Mouse (Mus musculus) CH12.LX (cell line): ENCODE measurements around the gene Rpl36. TPM values are rescaled to one million over a fixed set of nuclear protein-coding genes. Genes with fewer than 3 reads are reported as not detected.

Experiments
- DNase-seq: peaks from one replicate; pipeline ENCODE4 v3.0.0-alpha.2; 2013; ENCODE audit errors: extremely low read depth
- H3K27ac ChIP-seq: 2 replicates; pipeline ENCODE4 v1.5.1; 2012; ENCODE audit warnings: low read depth, mild to moderate bottlenecking, control low read depth, moderate library complexity; ENCODE audit not compliant: insufficient read depth
- H3K27me3 ChIP-seq: replicated peaks from 2 replicates; pipeline ENCODE3; 2012; ENCODE audit warnings: inconsistent platforms
- H3K36me3 ChIP-seq, 2 experiments: replicated peaks in 1 of 2; 2 replicates each; pipeline versions ENCODE3 to v1.6.1; 2012; ENCODE audit warnings: inconsistent platforms in 1 of 2, low read length in 1 of 2, mild to moderate bottlenecking in 1 of 2, mixed read lengths in 1 of 2, moderate library complexity in 1 of 2; ENCODE audit not compliant: control insufficient read depth in 1 of 2, insufficient read depth in 1 of 2
- H3K4me1 ChIP-seq, 2 experiments: 2 replicates each; pipeline ENCODE4 v1.6.1; 2012; ENCODE audit warnings: inconsistent platforms in 1 of 2, moderate library complexity in 1 of 2; ENCODE audit not compliant: insufficient read depth in 2 of 2, control insufficient read depth in 1 of 2
- H3K4me2 ChIP-seq: 2 replicates; pipeline ENCODE4 v1.6.1; 2012; ENCODE audit warnings: low read depth, mild to moderate bottlenecking, control low read depth; ENCODE audit not compliant: poor library complexity, insufficient read depth, severe bottlenecking
- H3K4me3 ChIP-seq, 3 experiments: fragments of 150-350 bp in 1 of 3; sonication (generic) in 1 of 3; replicated peaks in 1 of 3; 2 replicates each; pipeline versions ENCODE3 to v1.5.1; 2011 to 2012; ENCODE audit warnings: low read depth in 2 of 3, low read length in 2 of 3, mild to moderate bottlenecking in 2 of 3, moderate library complexity in 2 of 3, control low read depth in 1 of 3, improper control_type of control experiment in 1 of 3, inconsistent platforms in 1 of 3, mixed read lengths in 1 of 3; ENCODE audit not compliant: poor library complexity in 1 of 3
- H3K79me2 ChIP-seq: replicated peaks from 2 replicates; pipeline ENCODE4 v1.6.1; 2012; ENCODE audit warnings: mild to moderate bottlenecking, moderate library complexity; ENCODE audit not compliant: control insufficient read depth, poor library complexity, insufficient read depth, severe bottlenecking; ENCODE audit errors: extremely low read depth
- H3K9ac ChIP-seq: 2 replicates; pipeline ENCODE4 v1.6.1; 2012; ENCODE audit warnings: low read depth, mild to moderate bottlenecking, control low read depth, moderate library complexity; ENCODE audit not compliant: insufficient read depth
- H3K9me3 ChIP-seq: replicated peaks from 2 replicates; pipeline ENCODE3; 2012; ENCODE audit warnings: low read length, inconsistent platforms, mixed read lengths
- BHLHE40 ChIP-seq: IDR thresholded peaks from 2 replicates; pipeline ENCODE4 v1.6.1; 2011; ENCODE audit warnings: mild to moderate bottlenecking, low read depth, low read length, improper control_type of control experiment
- CHD2 ChIP-seq: IDR thresholded peaks from 2 replicates; pipeline ENCODE4 v1.6.1; 2011; ENCODE audit warnings: low read length, improper control_type of control experiment
- CTCF ChIP-seq, 2 experiments: IDR thresholded peaks in 1 of 2; conservative IDR thresholded peaks in 1 of 2; 2 replicates each; pipeline ENCODE4 v1.5.1; 2011 to 2012; ENCODE audit warnings: low read depth in 2 of 2, low read length in 2 of 2, improper control_type of control experiment in 1 of 2, inconsistent platforms in 1 of 2, mild to moderate bottlenecking in 1 of 2, moderate library complexity in 1 of 2
- E2F4 ChIP-seq: IDR thresholded peaks from 2 replicates; pipeline ENCODE4 v1.6.1; 2011; ENCODE audit warnings: low read depth, low read length, improper control_type of control experiment; ENCODE audit not compliant: insufficient replicate concordance
- ELF1 ChIP-seq: IDR thresholded peaks from 2 replicates; pipeline ENCODE4 v1.6.1; 2014; ENCODE audit warnings: low read depth, mild to moderate bottlenecking, inconsistent platforms, low read length, improper control_type of control experiment
- IRF4 ChIP-seq: IDR thresholded peaks from 2 replicates; pipeline ENCODE4 v1.6.1; 2014; ENCODE audit warnings: low read depth, mild to moderate bottlenecking, inconsistent platforms, low read length, improper control_type of control experiment
- MAX ChIP-seq: IDR thresholded peaks from 2 replicates; pipeline ENCODE4 v1.6.1; 2011; ENCODE audit warnings: low read length, improper control_type of control experiment
- MAZ ChIP-seq: IDR thresholded peaks from 2 replicates; pipeline ENCODE4 v1.6.1; 2012; ENCODE audit warnings: low read depth, mild to moderate bottlenecking, inconsistent platforms, low read length, improper control_type of control experiment, moderate library complexity
- MXI1 ChIP-seq: IDR thresholded peaks from 2 replicates; pipeline ENCODE4 v1.6.1; 2011; ENCODE audit warnings: mild to moderate bottlenecking, low read depth, low read length, improper control_type of control experiment
- POLR2A ChIP-seq: IDR thresholded peaks from 2 replicates; pipeline ENCODE4 v1.6.1; 2011; ENCODE audit warnings: low read depth, mild to moderate bottlenecking, improper control_type of control experiment, low read length
- RCOR1 ChIP-seq: conservative IDR thresholded peaks from 2 replicates; pipeline ENCODE4 v1.6.1; 2012; ENCODE audit warnings: low read depth, mild to moderate bottlenecking, inconsistent platforms, low read length, improper control_type of control experiment
- SIN3A ChIP-seq: IDR thresholded peaks from 2 replicates; pipeline ENCODE4 v1.6.1; 2012; ENCODE audit warnings: low read length, improper control_type of control experiment, inconsistent platforms
- TCF12 ChIP-seq: IDR thresholded peaks from 2 replicates; pipeline ENCODE4 v1.6.1; 2014; ENCODE audit warnings: low read depth, mild to moderate bottlenecking, inconsistent platforms, low read length, improper control_type of control experiment
- UBTF ChIP-seq: IDR thresholded peaks from 2 replicates; pipeline ENCODE4 v1.6.1; 2012; ENCODE audit warnings: low read depth, mild to moderate bottlenecking, inconsistent platforms, low read length, improper control_type of control experiment, moderate library complexity
- USF2 ChIP-seq: conservative IDR thresholded peaks from 2 replicates; pipeline ENCODE4 v1.6.1; 2011; ENCODE audit warnings: low read depth, low read length, improper control_type of control experiment
- ZC3H11A ChIP-seq: IDR thresholded peaks from 2 replicates; pipeline ENCODE4 v1.6.1; 2012; ENCODE audit warnings: low read depth, mild to moderate bottlenecking, inconsistent platforms, low read length, improper control_type of control experiment
- ZKSCAN1 ChIP-seq: IDR thresholded peaks from 2 replicates; pipeline ENCODE4 v1.6.1; 2012; ENCODE audit warnings: low read depth, inconsistent platforms, low read length, improper control_type of control experiment, borderline replicate concordance
- ZMIZ1 ChIP-seq: IDR thresholded peaks from 2 replicates; pipeline ENCODE4 v1.6.1; 2012; ENCODE audit warnings: low read depth, mild to moderate bottlenecking, inconsistent platforms, low read length, improper control_type of control experiment
- dilution Hi-C: fragments of 300-500 bp; cut with MboI; formaldehyde crosslinking; loops from 2 replicates; pipeline ENCODE4 v1.14.3; 2020; ENCODE audit warnings: low sequenced_read_pairs; ENCODE audit not compliant: extremely low pct_unique_long_range_greater_than_20kb, extremely low pct_ligation_motif_present
- in situ Hi-C: fragments of 300-500 bp; cut with MboI; formaldehyde crosslinking; loops from 3 replicates; pipeline ENCODE4 v1.14.3; 2019; ENCODE audit warnings: low sequenced_read_pairs, low pct_ligation_motif_present, low pct_unique_long_range_greater_than_20kb, mixed read lengths
- polyA plus RNA-seq: library from polyadenylated mRNA; unstranded; fragments of >175 nt; gene quantifications from 2 replicates; pipeline ENCODE4 v1.2.1, GENCODE M21; 2012; ENCODE audit warnings: low read depth; ENCODE audit not compliant: insufficient read length
- total RNA-seq, 2 experiments: library from RNA; depleted of rRNA; stranded (reverse); fragments of 300-350 nt in 1 of 2; fragments of >200 nt in 1 of 2; gene quantifications; 2 replicates each; pipeline ENCODE4 v1.2.3; 2012 to 2014

The Rpl36 gene
- total and polyA plus RNA-seq, 3 experiments = 1,364 to 4,995 (median 1,734) TPM

GRCm38 (mm10) chr17:56570287-56570686, 42.9 kb upstream of the Rpl36 start:
- Histone ChIP-seq H3K4me3 (no peak overlapping the region), H3K9ac (no peak overlapping the region), H3K4me1 (no peaks in the 10 kb centered on the region), H3K79me2 (no peaks in the 10 kb centered on the region), H3K27me3 (no peaks in the 10 kb centered on the region), H3K36me3 (peaks cover 90 to 97% of the 10 kb centered on the region in 2 experiments), H3K4me2 (no peak overlapping the region), H3K27ac (no peak overlapping the region), H3K9me3 (no peaks in the 10 kb centered on the region)
- dilution Hi-C loops = no loop called here
- no peak for TF ChIP-seq BHLHE40
- TF ChIP-seq ELF1 = no peak
- TF ChIP-seq CTCF (conservative IDR thresholded peaks at IDR 0.05 in 1 of 2, IDR thresholded peaks at IDR 0.05 in 1 of 2; ENCODE audit: low read depth in 2 of 2, low read length in 2 of 2) = no peak
- no peak for TF ChIP-seq MAX
- TF ChIP-seq IRF4 = no peak
- no peak for TF ChIP-seq USF2
- TF ChIP-seq SIN3A = no peak
- TF ChIP-seq MXI1 = no peak
- no peak for TF ChIP-seq UBTF
- no peak for TF ChIP-seq RCOR1
- TF ChIP-seq POLR2A = no peak
- no peak for TF ChIP-seq TCF12
- TF ChIP-seq E2F4 = no peak
- TF ChIP-seq CHD2 = no peak
- DNase-seq = no peak
- in situ Hi-C loops = no loop called here

GRCm38 (mm10) chr17:56572154-56572553, 41.1 kb upstream of the Rpl36 start:
- no peaks in the 10 kb centered on the region for H3K4me1 ChIP-seq
- H3K9me3 ChIP-seq = no peaks in the 10 kb centered on the region
- dilution Hi-C loops = no loop called here
- no peak overlapping the region for H3K27ac ChIP-seq
- peaks cover 86 to 93% of the 10 kb centered on the region in 2 experiments for H3K36me3 ChIP-seq
- no peak overlapping the region for H3K4me2 ChIP-seq
- in situ Hi-C loops = no loop called here
- no peak for TF ChIP-seq ZMIZ1
- no peak for TF ChIP-seq ZKSCAN1
- no peak for TF ChIP-seq BHLHE40
- TF ChIP-seq ZC3H11A = no peak
- no peak for TF ChIP-seq RCOR1
- TF ChIP-seq MAZ = no peak
- no peak overlapping the region for H3K4me3 ChIP-seq
- no peak overlapping the region for H3K9ac ChIP-seq
- H3K27me3 ChIP-seq = no peaks in the 10 kb centered on the region
- H3K79me2 ChIP-seq = no peaks in the 10 kb centered on the region
- DNase-seq = no peak
